Mouse (Mus musculus) G1E-ER4 (cell line): ENCODE data around the gene Flg2. TPM values are rescaled to one million over a fixed set of nuclear protein-coding genes. Genes with fewer than 3 reads are reported as not detected.

Source experiments
- GATA1 ChIP-seq: IDR thresholded peaks from one replicate; pipeline ENCODE4 v1.8.0; 2012; ENCODE audit warnings: low read length, inconsistent platforms
- polyA plus RNA-seq: library from polyadenylated mRNA; stranded (reverse); fragments of >175 nt; gene quantifications from 2 replicates; pipeline ENCODE4 v1.2.3, GENCODE M21; 2012

The Flg2 gene
- not detected in 2 replicates for polyA plus RNA-seq

DNA sequence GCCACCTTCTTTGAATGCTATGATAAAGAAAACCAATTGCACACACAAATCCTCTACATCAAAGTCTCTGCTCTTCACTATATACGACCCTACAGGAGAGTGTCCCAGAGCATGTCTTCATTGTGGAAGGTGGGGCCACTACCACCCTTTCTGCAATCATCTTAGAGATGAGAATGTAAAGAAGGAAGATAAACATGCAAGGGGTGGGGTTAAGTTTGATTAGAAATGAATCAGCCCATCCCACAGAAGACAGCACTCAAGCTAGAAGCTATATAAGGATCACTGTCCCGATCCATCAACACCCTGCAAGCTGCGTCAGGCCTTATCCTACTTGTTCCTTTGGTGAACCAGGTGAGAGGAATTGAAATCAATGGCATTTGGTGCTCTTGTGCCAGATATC is at the start of gene Flg2:
Gene Flg2 (plus strand): TSS at position 301 of the 400 bp plus-strand sequence.
- no peak for TF ChIP-seq GATA1

DNA sequence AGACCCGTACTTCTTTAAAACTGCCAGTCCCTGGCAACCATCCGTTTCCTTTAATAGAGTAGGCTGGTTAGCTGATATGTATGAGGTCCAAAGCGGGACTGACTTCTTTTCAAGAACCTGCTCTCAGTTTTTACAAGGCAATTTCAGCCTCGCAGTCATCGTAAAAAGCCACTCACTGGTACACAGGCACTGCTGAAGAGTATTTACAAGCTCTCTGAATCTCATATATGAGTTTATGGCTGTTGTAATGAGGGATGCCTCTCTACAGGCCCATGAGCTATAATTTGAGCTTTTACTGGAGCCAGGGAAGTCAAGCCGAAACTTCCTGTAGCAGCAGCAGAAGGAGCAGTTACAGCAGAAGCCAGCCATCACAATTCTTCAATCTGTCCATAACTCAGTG is 34.6 kb upstream of the Flg2 start:
- TF ChIP-seq GATA1 = no peak

DNA sequence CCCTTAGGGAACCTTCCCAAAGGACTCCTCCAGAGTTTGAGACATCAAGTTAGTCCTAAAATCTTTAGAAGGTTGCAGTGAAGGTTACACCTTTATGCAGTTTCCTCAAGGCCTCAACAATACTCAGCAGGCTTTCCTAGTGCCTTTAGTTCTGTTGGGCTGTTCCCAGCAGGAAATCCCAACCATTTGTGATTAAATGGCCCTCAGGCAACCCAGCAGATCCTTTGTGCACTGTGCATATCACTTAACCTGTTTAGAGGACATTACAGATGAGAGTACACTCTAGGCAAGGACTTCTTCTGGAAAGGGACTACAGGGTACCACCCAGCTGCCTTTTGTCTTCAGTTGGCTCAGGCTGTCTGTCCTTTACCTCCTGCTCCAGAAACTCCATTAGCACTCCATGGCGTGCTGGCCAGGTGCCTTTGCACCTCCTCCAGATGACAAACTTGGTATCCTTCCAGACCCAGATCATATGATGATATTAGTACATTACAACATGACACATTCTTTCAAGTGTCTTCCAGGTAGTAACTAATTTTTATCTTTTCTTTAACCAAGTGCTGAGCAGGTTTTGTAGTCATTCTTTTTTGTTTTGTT is 34.0 kb upstream of the Flg2 start:
- no peak for TF ChIP-seq GATA1

DNA sequence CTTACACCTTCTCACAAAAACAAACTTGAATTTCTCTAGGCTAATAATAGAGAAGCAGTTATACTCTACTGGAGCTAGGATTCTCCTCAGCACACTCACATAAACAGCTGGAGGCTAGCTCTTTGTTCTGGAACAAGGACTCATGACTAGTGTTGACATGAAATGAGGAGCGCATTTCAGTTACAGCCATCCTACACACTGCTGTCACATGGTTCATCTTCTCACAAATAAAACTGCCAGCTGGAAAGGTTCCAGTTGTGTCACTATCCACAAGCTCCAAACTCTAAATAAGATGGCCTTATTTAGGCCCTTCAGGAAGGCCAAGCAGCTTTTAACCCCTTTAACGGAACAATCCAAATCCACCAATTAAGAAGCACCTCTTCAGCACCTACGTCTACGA is 16.2 kb upstream of the Flg2 start:
- no peak for TF ChIP-seq GATA1

DNA sequence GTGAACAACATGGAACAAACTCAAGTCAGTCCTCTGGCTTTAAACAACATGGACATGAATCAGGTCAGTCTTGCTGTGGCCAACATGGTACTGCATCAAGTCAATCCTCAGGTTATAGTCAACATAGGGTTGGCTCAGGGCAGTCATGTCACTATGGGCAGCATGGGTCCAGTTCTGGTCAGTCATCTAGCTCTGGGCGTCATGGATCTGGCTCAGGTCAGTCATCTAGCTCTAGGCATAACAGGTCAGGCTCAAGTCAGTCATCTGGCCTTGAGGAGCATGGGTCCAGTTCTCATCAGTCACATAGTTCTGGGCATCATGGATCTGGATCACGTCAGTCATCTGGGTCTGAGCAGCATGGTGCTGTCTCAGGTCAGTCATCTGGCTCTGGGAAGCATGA is 4.9 kb downstream of the Flg2 start:
- no peak for TF ChIP-seq GATA1

DNA sequence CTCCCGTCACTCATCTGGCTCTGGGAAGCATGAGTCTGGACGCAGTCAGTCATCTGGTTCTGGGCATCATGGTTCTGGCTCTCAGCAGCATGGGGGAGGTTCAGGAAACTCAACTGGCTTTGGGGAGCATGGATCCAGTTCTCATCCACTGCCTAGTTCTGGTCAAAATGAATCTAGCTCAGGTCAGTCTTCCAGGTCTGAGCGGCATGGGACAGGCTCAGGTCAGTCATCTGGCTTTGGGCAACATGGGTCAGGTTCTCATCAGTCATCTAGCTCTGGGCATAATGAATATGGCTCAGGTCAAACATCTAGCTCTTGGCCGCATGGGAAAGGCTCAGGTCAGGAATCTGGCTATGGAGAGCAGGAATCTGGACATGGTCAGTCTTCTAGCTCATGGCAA is 5.4 kb downstream of the Flg2 start:
- no peak for TF ChIP-seq GATA1

Other genes starting within 250 kb of the Flg2 start
- not detected in 2 replicates for gene Lce3d, start 239.9 kb upstream of the Flg2 start, polyA plus RNA-seq
- not detected in 2 replicates for gene Lce3e, start 230.2 kb upstream of the Flg2 start, polyA plus RNA-seq
- gene Lce3f, start 205.1 kb upstream of the Flg2 start, polyA plus RNA-seq = not detected in 2 replicates
- gene Crct1, start 181.6 kb upstream of the Flg2 start, polyA plus RNA-seq = not detected in 2 replicates
- gene Lce1m, start 178.2 kb upstream of the Flg2 start, polyA plus RNA-seq = not detected in 2 replicates
- gene Gm4858, start 128.5 kb upstream of the Flg2 start, polyA plus RNA-seq = not detected in 2 replicates
- gene Crnn, start 52.5 kb upstream of the Flg2 start, polyA plus RNA-seq = not detected in 2 replicates
- gene Flg, start 76.2 kb downstream of the Flg2 start, polyA plus RNA-seq = not detected in 2 replicates
- gene Hrnr, start 122.5 kb downstream of the Flg2 start, polyA plus RNA-seq = not detected in 2 replicates
- gene Rptn, start 196.4 kb downstream of the Flg2 start, polyA plus RNA-seq = not detected in 2 replicates
- gene Tchh, start 245.1 kb downstream of the Flg2 start, polyA plus RNA-seq = not detected in 2 replicates